Mouse (Mus musculus): ENCODE data around the gene B4galt2.

Gene B4galt2

DNA sequence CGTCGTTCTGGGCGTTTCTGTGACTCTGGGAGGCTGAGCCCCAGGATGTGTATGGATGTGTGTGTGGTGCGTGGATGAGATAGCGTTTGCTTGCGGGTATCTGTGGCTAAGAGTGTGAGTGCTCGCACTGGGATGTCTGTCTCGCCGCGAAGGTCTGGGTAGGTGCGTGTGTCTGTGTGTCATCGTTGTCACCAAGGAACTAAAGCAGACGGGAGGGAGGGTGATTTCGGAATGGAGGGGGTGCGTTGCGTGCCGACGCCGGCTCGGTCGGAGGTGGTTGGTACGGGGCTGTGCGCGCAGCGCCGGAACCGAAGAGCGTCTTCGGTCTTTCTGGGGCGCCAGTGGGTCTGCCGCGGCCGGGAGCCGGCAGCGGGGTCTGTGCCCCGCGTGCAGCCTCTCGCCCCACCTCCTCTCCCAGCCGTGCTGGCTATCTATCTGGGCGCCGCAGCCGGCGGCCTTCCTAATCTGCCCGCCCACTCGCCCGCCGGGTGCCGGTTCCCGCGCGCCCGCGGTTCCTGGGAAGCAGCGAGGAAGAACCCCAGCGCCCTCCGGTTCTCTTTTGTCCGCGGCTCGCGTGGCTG is 47.7 kb downstream of the B4galt2 start:
- DNase-seq (ENCODE audit: low spot score in 2 of 2): peak; percentile 47 to 56

DNA sequence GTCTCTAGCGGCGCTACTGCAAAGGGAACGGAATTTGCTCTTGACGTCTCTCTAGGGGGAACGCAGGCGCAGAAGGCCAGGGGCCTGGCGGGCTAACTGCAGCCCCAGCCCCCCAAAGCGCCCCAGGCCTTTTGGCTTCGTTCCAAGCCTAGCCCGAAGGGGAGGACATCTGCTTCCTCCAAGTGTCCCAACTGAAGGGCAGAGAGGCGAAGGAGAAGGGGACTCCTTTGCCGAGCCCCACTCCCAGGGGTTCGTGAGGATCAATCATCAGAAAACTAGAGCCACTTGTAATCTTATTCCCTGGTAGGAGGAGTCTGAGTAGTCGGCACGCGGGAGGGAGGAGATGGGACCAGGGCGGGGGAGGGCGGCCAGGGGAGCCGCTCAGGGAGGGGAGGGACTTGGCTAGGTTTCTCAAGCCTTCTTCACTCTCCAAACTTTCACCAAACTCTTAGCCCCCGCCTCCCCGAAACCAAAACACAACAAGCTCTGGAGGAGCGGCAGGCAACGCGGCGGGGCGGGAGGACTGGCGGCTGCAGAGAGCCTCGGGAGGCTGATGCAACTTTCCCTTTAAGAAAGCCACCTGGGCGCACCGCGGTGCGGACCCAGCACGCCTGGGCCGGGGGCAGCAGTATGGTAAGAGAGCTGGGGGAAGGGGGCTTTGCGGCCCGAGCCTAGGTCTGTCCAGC is 48.3 kb downstream of the B4galt2 start:
- peak; percentile 58 to 74 for DNase-seq (ENCODE audit: low spot score in 2 of 2)

DNA sequence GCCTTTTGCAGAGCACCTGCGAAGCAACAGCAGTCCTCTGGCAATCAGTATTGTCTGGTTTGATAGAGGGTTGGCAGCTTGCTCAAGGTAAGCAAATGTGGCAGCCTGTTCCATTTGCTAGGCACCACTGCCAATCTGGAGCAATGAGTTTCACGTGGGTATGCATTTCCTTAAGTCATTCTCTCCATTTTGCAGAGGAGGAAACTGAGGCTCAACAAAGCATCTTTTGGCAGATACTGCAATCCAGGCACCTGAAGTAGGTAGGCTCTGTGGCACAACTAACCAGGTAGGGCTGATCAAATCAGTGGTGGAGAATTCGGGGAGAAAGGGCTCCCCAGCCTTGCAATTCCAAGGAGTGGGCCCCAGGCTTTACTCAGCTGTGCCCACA is 48.8 kb downstream of the B4galt2 start, which contains the start of gene Slc6a9:
Gene Slc6a9, plus strand, starts transcription at position 50 of the 388 bp plus-strand sequence.
- DNase-seq (ENCODE audit: low spot score in 2 of 2): no peak

DNA sequence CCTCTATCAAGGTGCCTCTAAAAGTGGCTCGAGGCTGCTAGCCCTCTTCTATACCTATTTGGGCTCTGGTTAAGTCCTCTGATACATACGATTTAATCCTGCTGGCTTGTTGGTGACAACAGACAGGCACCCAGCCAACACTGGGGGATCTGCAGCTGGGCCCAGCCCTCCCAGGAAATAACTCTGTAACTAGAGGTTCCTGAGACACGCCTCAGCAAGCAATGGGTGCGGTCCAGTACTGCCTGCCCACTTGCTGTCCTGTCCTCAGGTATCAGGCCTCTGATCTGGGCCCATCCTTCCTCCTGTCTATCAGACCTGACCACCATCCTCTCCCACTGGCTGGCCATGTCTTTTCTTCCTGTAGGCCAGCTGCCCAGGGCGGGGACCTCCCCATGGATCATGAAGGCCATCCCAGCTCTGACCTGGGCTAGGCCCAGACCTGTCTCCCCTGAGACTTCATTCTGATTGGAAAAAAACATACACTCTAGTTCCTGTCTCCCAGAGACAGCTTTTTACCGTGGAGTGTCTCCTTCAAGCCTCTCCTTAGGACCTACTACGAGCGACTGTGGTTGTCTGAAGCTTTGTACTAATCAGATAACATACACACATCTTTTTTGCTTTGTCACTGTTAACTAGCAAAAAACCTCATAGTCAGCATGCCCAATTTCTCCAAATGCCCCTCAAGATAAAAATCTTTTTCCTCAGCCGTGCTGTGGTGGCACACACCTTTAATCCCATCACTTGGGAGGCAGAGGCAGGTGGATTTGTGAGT is 51.2 kb downstream of the B4galt2 start:
- DNase-seq (ENCODE audit: low spot score in 2 of 2): peak; percentile 53 to 72

DNA sequence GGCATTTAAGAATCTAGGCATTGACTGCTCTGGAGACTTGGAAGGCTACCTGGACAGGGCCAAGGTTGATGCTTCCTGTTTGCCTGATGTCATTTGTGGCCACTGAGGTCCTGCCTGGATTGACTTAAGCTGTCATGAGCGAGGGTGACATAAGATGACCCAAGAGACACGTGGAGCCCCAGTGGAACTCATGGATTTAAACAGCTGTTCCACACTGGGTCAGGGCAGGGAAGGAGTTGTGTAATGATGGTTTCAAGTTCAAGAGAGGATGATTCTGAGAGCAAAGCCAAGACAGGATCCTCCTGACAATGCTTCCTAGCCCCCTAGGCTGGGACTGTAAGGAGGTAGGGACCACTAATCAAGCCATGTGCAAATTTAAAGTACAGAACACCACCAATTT is 51.8 kb downstream of the B4galt2 start:
- no peak for DNase-seq (ENCODE audit: low spot score in 2 of 2)

DNA sequence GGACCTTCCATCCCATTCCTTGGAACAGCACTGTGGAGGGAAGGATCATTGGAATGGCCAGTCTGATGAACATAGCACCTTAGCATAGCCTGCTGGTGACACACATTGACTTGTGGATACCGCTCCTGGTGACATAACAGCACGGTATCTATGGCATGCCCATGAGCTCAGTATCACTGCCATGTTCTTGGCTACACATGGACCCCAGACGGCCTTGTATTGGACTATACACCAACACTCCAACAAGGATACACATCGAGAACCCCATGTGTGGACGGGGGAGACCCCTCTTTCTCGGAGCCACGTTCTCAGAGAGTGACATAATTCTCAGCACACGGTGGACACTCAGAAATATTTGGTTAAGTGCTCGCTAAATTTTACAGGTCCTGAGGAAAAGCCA is 52.5 kb downstream of the B4galt2 start:
- DNase-seq (ENCODE audit: low spot score in 2 of 2): no peak

DNA sequence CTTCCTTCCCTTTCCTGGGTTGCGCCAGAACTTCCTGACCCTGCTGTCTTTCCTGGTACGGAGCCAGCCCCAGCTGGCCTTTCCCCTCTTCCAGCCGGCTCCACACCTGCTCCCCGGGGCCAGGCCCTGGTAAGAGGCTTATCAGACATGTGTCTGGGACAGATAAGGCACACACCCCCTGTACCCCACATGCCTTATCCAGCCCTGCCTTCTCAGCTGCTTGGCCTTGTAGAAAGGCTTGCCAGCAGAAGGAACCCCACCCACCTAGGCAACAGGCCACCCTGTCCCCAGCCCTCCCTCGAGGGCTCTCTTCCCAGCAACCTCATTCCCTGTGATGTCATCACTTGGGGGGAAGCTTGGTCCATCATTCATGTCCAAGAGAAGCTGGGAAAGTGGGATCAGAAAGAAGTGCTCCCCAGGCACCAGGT is 53.1 kb downstream of the B4galt2 start:
- DNase-seq (ENCODE audit: low spot score in 2 of 2): peak; percentile 73 to 86

DNA sequence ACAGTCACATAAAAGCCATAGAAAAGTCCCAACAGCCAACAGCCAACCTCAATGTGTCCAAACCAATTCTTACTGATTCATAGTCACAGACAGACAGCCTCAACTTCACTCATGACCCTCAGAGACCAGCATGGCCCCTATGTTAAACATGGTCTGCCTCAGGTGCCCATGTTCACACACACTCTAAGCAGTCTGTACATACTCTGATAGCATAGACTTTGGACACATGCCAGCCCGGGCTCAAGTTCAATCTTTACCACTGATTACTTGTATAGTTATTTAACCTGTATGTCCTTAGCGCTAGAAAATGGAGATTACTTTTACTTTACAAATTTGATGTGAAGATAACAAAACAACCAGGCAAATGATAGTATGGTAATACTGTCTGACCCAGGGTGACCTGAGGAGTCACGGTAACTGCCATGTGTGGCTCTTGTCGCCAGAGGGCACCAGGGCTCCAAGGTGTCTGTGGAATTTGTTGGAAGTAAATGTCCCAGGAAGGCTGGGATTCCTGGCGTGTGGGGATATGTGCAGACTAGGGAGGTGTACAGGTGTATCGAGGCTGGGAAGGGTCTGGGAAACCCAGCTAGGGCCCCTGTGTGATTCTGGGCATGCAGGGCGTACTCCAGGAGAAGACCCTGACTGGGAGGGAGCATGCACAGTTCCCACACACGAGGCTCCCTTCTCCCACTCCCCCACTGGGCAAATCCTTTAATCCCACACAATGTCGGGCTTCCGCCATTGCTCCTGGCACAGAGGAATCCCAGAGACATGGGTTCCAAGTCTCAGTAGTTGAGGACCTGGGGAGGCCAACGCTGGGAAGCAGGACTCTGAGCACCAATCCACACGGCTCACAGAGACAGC is 53.8 kb downstream of the B4galt2 start:
- peak; percentile 46 to 78 for DNase-seq (ENCODE audit: low spot score in 2 of 2)

DNA sequence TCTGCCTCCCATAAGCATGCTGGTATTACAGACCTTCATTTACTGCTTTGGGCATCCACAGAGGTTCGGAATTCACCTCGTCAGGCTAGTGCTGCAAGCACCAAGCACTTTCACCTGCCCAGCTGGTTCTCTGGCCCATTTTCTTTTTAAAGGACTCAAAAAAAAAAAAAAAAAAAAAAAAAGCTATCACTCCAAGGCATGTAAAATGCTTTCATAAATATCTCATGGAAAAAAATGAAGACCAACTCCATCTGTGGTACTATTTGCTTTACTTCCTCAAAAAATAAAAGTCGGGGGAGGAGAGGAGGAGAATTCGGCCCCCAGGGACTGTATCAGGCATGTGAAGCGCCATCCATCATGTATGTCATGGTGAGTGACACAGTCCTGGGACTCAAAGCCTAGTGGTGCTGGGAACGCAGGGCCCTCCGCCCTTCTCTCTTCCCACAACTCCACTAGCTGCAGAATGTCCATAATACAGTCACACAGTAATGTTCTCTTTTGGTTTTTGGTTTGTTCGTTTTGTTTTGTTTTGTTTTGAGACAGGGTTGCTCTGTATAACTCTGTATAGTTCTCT is 54.6 kb downstream of the B4galt2 start:
- no peak for DNase-seq (ENCODE audit: low spot score in 2 of 2)

All from spleen, postnatal 36 days (tissue).